Mouse (Mus musculus): ENCODE results near the gene Ifi204. TPM values are rescaled to one million over a fixed set of nuclear protein-coding genes. Genes with fewer than 3 reads are reported as not detected.
"Not testable (repeated sequence)": the region's sequence is repeated elsewhere in the genome, so short reads cannot be mapped to it uniquely, and the experiment has no call there.

The Ifi204 gene
- polyA plus RNA-seq, 1 experiment = 0.75 TPM

DNA sequence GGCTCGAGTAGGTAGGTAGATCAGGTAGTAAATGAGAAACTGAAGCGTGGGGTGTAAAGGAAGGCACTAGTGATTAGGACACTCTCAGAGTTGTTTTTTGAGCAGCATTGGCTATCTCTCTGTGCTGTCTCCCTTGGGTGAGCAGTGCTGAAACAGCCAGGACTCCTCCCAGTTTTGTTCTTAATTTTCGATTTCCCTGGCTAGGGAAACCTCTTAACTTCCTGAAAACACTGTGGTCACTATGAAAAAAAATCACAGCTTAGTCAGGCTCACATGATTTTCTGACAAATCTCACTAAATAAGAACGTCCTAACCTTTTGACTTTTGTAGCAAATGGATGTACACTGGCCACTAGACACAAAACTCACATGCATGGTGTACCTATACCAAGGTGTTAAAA lies 25.1 kb downstream of the Ifi204 start, which contains the start of gene Ifi207:
Ifi207 (minus strand) TSS at position 92 of the 400 bp plus-strand sequence.
- H3K27me3 ChIP-seq (ENCODE audit: control insufficient read depth, insufficient read depth, low read length) = no peaks in the 10 kb centered on the region
- DNase-seq (ENCODE audit: low read depth in 1 of 2, low spot score in 2 of 2) = no peak
- H3K27ac ChIP-seq (ENCODE audit: insufficient read depth, low read length) = peak within 1 kb of the TSS; percentile 18
- no peaks in the 10 kb centered on the region for H3K4me1 ChIP-seq (ENCODE audit: control insufficient read depth, insufficient read depth, insufficient read length)
- no peaks in the 10 kb centered on the region for H3K36me3 ChIP-seq (ENCODE audit: control insufficient read depth, insufficient read depth, low read length)
- WGBS = 41% methylated on average over 4 of the region's 4 CpGs
- peak within 1 kb of the TSS; percentile 33 for H3K4me3 ChIP-seq (ENCODE audit: extremely low read depth, insufficient read depth, insufficient read length)
- no peak for TF ChIP-seq CTCF (IDR thresholded peaks at IDR 0.05; ENCODE audit: extremely low read depth, insufficient read depth, insufficient read length, insufficient replicate concordance)
- no peak for TF ChIP-seq POLR2A (IDR thresholded peaks at IDR 0.05; ENCODE audit: low read depth, low read length)

DNA sequence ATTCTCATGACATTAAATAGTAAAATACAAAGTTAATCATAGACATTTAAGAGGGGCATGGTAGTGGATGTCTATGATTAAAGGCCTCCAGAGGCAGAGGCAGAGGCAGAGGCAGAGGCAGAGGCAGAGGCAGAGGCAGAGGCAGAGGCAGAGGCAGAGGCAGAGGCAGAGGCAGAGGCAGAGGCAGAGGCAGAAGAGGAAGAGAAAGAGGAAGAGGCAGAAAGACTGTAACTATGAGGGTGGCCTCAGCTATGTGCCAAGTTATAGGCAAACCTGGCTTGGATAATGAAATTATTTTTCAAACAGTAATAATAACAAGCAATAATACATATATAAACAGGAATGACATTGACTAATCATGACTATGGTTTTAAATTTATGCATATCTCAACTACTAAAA lies 26.2 kb downstream of the Ifi204 start:
- Histone ChIP-seq H3K36me3 (ENCODE audit: control insufficient read depth, insufficient read depth, low read length) (no peaks in the 10 kb centered on the region), H3K4me1 (ENCODE audit: control insufficient read depth, insufficient read depth, insufficient read length) (no peaks in the 10 kb centered on the region), H3K27ac (ENCODE audit: insufficient read depth, low read length) (no peak overlapping the region), H3K27me3 (ENCODE audit: control insufficient read depth, insufficient read depth, low read length) (no peaks in the 10 kb centered on the region), H3K4me3 (ENCODE audit: extremely low read depth, insufficient read depth, insufficient read length) (no peak overlapping the region)
- TF ChIP-seq CTCF (IDR thresholded peaks at IDR 0.05; ENCODE audit: extremely low read depth, insufficient read depth, insufficient read length, insufficient replicate concordance) (no peak), POLR2A (IDR thresholded peaks at IDR 0.05; ENCODE audit: low read depth, low read length) (no peak)
- no peak for DNase-seq (ENCODE audit: low read depth in 1 of 2, low spot score in 2 of 2)

DNA sequence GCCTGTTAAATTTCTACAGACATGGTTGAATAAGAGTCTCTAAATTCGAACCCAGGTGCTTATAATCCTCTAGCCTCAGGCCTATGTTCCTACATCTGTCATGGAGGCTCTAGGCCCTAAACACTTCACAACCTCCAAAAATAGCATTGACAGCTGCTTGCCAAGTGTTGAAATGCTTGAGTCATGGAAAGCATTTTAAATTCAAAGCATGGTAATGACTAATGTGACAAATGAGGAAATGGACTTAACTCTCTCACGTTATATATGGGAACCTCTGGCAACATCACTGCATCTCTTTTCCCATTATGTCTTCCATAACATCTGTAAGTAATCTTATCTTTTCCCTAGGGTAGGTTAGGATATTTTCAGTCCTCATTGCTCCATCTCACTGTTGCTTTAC lies 29.8 kb downstream of the Ifi204 start:
- no peak for DNase-seq (ENCODE audit: low read depth in 1 of 2, low spot score in 2 of 2)
- H3K4me3 ChIP-seq (ENCODE audit: extremely low read depth, insufficient read depth, insufficient read length) = no peak overlapping the region
- WGBS = 66% methylated on average over 2 of the region's 2 CpGs
- H3K36me3 ChIP-seq (ENCODE audit: control insufficient read depth, insufficient read depth, low read length) = no peaks in the 10 kb centered on the region
- no peak overlapping the region for H3K27ac ChIP-seq (ENCODE audit: insufficient read depth, low read length)
- no peaks in the 10 kb centered on the region for H3K4me1 ChIP-seq (ENCODE audit: control insufficient read depth, insufficient read depth, insufficient read length)
- TF ChIP-seq CTCF (IDR thresholded peaks at IDR 0.05; ENCODE audit: extremely low read depth, insufficient read depth, insufficient read length, insufficient replicate concordance) (no peak), POLR2A (IDR thresholded peaks at IDR 0.05; ENCODE audit: low read depth, low read length) (no peak)
- no peaks in the 10 kb centered on the region for H3K27me3 ChIP-seq (ENCODE audit: control insufficient read depth, insufficient read depth, low read length)

DNA sequence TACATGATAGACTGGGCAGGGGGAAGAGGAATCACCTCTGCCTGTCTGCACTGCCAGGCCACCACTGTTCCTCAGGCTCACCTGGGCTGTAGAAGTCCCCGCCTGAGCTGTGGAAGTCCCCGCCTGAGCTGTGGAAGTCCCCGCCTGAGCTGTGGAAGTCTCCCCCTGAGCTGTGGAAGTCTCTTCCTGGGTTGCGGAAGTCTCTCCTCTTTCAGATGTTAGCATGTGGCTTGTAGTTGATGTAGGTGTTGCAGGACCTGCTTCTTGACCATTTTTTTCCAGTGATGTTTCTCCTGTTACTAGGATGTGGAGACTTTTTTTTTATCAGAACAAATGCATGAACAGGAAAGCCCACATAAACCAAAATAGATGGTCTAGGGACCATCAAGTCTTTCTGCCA lies 31.7 kb downstream of the Ifi204 start:
- H3K4me3 ChIP-seq (ENCODE audit: extremely low read depth, insufficient read depth, insufficient read length); H3K36me3 ChIP-seq (ENCODE audit: control insufficient read depth, insufficient read depth, low read length); H3K4me1 ChIP-seq (ENCODE audit: control insufficient read depth, insufficient read depth, insufficient read length); DNase-seq (ENCODE audit: low read depth in 1 of 2, low spot score in 2 of 2); H3K27ac ChIP-seq (ENCODE audit: insufficient read depth, low read length); H3K27me3 ChIP-seq (ENCODE audit: control insufficient read depth, insufficient read depth, low read length): not testable (repeated sequence)
- WGBS = 91% methylated on average over 4 of the region's 4 CpGs

DNA sequence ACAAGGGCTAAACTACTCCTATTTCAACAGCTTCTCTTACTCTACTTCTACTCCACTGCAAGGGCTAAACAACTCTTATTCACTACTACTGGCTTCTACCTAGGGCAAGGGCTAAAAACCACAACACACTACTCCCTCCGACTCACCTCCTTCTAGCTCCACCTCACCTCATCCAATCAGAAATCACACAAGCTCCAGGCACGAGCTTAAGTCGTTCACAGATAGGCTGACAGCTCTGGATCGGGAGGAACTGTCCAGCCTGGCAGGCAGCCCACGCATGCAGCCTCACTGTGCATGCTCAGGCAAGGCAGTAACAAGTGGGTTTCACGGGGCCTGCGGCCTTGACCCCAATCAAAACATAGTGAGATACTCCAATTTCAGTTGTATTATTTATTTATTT lies 33.5 kb downstream of the Ifi204 start:
- DNase-seq (ENCODE audit: low read depth in 1 of 2, low spot score in 2 of 2) = no peak
- H3K4me1 ChIP-seq (ENCODE audit: control insufficient read depth, insufficient read depth, insufficient read length) = no peaks in the 10 kb centered on the region
- WGBS = 70% methylated on average over 7 of the region's 7 CpGs
- no peak overlapping the region for H3K4me3 ChIP-seq (ENCODE audit: extremely low read depth, insufficient read depth, insufficient read length)
- TF ChIP-seq CTCF (IDR thresholded peaks at IDR 0.05; ENCODE audit: extremely low read depth, insufficient read depth, insufficient read length, insufficient replicate concordance) = no peak
- TF ChIP-seq POLR2A (IDR thresholded peaks at IDR 0.05; ENCODE audit: low read depth, low read length) = no peak
- H3K27me3 ChIP-seq (ENCODE audit: control insufficient read depth, insufficient read depth, low read length) = no peaks in the 10 kb centered on the region
- no peaks in the 10 kb centered on the region for H3K36me3 ChIP-seq (ENCODE audit: control insufficient read depth, insufficient read depth, low read length)
- H3K27ac ChIP-seq (ENCODE audit: insufficient read depth, low read length) = no peak overlapping the region

Other genes starting within 250 kb of the Ifi204 start
- 1.0 and 2.1 TPM in 2 replicates for gene Ifi214, start 231.0 kb downstream of the Ifi204 start, polyA plus RNA-seq (2012; rRNA removed)
- gene Ifi213, start 167.7 kb downstream of the Ifi204 start, polyA plus RNA-seq (2012; rRNA removed) = 9.0 and 18.9 TPM in 2 replicates
- 4.2 and 7.8 TPM in 2 replicates for gene Ifi209, start 136.0 kb downstream of the Ifi204 start, polyA plus RNA-seq (2012; rRNA removed)
- 11.4 and 12.9 TPM in 2 replicates for gene Ifi208, start 93.3 kb downstream of the Ifi204 start, polyA plus RNA-seq (2012; rRNA removed)
- gene Ifi207, start 25.2 kb downstream of the Ifi204 start, polyA plus RNA-seq (2012; rRNA removed) = 6.8 and 10.0 TPM in 2 replicates
- gene Ifi211, start 146.1 kb upstream of the Ifi204 start, polyA plus RNA-seq (2012; rRNA removed) = 0.49 and 0.55 TPM in 2 replicates
- gene Mndal, start 175.5 kb upstream of the Ifi204 start, polyA plus RNA-seq (2012; rRNA removed) = 8.7 and 20.9 TPM in 2 replicates
- 23.4 and 29.8 TPM in 2 replicates for gene Ifi203, start 175.7 kb upstream of the Ifi204 start, polyA plus RNA-seq (2012; rRNA removed)
- 0.13 TPM in 1 of 2 replicates, not detected in the other for gene Ifi202b, start 215.8 kb upstream of the Ifi204 start, polyA plus RNA-seq (2012; rRNA removed)